Mouse (Mus musculus): ENCODE measurements around the gene Hsd11b1. TPM values are rescaled to one million over a fixed set of nuclear protein-coding genes. Genes with fewer than 3 reads are reported as not detected.
"Not testable (repeated sequence)": the region's sequence is repeated elsewhere in the genome, so short reads cannot be mapped to it uniquely, and the experiment has no call there.

The Hsd11b1 gene
- polyA plus RNA-seq, 1 experiment from 2014 or later: 6.9 TPM

DNA sequence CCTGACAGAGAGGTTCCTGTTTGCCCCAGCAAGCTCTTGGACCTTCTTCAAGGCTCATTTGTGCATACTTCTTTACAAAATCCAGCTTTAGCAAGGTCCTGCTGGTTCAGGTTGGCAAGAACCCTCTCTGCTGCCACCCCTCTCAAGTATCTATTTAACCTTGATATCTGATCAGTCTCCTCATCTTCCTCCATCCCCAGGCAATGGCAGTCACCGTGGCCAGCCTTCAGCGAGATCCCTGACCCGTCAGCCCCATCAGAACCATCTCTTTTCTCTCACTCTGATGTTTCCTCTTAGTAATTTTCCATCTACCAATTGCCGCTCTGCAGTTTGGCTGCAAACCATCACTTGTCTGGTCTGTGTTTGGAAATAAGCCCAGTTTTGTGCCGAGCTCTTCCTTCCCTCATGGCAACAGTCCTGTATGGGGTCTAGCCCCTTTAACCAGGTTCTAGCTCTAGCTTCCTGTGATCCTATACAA lies 7.2 kb downstream of the Hsd11b1 start:
- 42% methylated on average over 5 of the region's 5 CpGs for WGBS
- Histone ChIP-seq H3K4me1 (peaks cover 8% of the 10 kb centered on the region; the same call in 1 of the 2 replicates), H3K9me3 (replicated peaks) (no peaks in the 10 kb centered on the region), H3K27me3 (no peaks in the 10 kb centered on the region), H3K36me3 (no peaks in the 10 kb centered on the region), H3K9ac (no peak overlapping the region), H3K4me2 (replicated peaks) (no peak overlapping the region), H3K4me3 (replicated peaks) (no peak overlapping the region), H3K27ac (replicated peaks) (peak overlapping the region; percentile 11; the same call in 1 of the 2 replicates)
- no peak for ATAC-seq (ENCODE audit: insufficient number of reproducible peaks, low FRiP score, low TSS enrichment, low read depth)

DNA sequence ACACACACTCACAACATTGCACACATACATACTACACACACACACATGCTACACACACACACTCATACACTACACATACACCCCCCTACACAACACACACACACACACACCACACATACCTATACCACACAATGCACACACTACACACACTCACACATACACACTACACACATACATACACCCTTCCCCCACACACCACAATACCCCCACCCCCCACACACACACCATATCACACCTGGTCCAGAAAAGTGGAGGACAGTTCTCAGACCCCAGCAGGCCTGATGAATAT lies 7.6 kb downstream of the Hsd11b1 start:
- H3K9ac ChIP-seq: no peak overlapping the region
- H3K27ac ChIP-seq (replicated peaks): 0 out of 2 replicates have a peak overlapping the region, but pooled peaks have one; percentile 11
- H3K27me3 ChIP-seq: no peaks in the 10 kb centered on the region
- no peaks in the 10 kb centered on the region for H3K36me3 ChIP-seq
- H3K4me1 ChIP-seq: peaks cover 8% of the 10 kb centered on the region; the same call in 1 of the 2 replicates
- no peak overlapping the region for H3K4me3 ChIP-seq (replicated peaks)
- no peaks in the 10 kb centered on the region for H3K9me3 ChIP-seq (replicated peaks)
- no peak overlapping the region for H3K4me2 ChIP-seq (replicated peaks)
- ATAC-seq (ENCODE audit: insufficient number of reproducible peaks, low FRiP score, low TSS enrichment, low read depth): no peak

DNA sequence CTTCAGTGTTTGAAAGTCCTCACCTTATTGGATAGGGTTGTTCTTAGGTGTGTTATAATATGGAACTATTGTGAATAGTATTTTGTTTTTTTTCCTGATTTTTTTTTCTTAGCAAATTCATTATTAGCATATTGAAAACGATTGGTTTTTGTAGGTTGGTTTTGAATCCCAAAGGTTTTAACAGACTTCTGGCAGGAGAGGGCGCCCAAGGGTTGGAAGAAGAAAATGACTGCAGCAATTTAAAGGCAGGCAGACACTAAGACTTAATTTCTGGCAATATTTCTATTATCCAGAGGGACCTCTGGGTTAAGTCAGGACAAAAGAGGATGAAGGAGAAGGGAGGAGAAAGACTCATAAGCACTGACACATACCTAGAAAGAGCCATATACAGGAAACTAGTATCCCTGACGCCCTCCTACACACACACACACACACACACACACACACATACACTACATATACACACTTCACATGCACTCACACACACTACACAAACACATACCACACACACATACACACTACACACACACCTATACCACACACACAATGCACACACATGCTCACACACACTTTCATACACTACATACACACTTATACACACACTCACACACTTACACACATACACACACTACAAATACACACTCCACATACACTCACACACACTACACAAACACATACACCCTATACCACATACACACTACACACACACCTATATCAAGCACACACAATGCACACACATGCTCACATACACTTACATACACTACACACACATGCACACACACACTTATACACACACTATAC lies 8.2 kb downstream of the Hsd11b1 start:
- Histone ChIP-seq H3K36me3 (no peaks in the 10 kb centered on the region), H3K27me3 (no peaks in the 10 kb centered on the region), H3K4me3 (replicated peaks) (no peak overlapping the region), H3K9me3 (replicated peaks) (no peaks in the 10 kb centered on the region), H3K27ac (replicated peaks) (no peak overlapping the region), H3K9ac (no peak overlapping the region), H3K4me2 (replicated peaks) (no peak overlapping the region), H3K4me1 (peaks cover 8% of the 10 kb centered on the region; the same call in 1 of the 2 replicates)
- 28% methylated on average over 3 of the region's 3 CpGs for WGBS
- no peak; the same call in 1 of the 2 replicates for ATAC-seq (ENCODE audit: insufficient number of reproducible peaks, low FRiP score, low TSS enrichment, low read depth)

DNA sequence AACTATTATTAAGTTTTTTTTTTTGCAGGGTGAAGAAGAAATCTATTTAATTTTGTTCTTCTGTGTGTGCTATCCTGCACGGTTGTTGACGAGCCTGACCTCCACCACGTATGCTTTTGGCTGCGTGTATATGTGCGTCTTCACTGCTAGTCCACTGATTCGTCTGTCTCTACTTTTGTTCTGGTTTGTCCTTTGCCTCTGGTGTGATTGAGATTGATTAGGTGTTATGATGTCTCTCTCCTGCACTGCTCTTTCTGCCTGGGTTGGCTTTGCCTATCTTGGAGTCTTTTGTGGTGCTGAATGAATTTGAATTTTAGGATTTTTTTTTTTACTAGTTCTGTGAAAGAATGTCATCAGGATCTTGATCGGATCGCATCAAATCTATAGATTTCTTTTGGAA lies 8.8 kb downstream of the Hsd11b1 start:
- H3K27ac ChIP-seq (replicated peaks): no peak overlapping the region
- no peak for ATAC-seq (ENCODE audit: insufficient number of reproducible peaks, low FRiP score, low TSS enrichment, low read depth)
- H3K4me1 ChIP-seq: peaks cover 8% of the 10 kb centered on the region; the same call in 1 of the 2 replicates
- H3K36me3 ChIP-seq: no peaks in the 10 kb centered on the region
- H3K9ac ChIP-seq: no peak overlapping the region
- 73% methylated on average over 8 of the region's 8 CpGs for WGBS
- no peak overlapping the region for H3K4me3 ChIP-seq (replicated peaks)
- H3K9me3 ChIP-seq (replicated peaks): no peaks in the 10 kb centered on the region
- no peak overlapping the region for H3K4me2 ChIP-seq (replicated peaks)
- no peaks in the 10 kb centered on the region for H3K27me3 ChIP-seq

DNA sequence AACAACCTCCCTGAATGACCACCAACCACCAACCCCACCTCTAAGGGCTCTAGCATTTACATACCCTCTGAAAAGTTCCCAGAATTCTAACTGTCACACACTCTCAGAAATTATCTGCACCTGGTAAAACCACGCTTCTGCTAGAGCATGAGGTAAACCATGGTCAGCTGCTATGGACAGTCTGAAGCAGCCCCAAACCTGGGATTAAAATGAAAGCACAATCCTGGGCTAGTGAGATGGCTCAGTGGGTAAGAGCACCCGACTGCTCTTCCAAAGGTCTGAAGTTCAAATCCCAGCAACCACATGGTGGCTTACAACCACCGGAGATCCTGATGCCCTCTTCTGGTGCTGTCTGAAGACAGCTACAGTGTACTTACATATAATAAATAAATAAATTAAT lies 10.0 kb downstream of the Hsd11b1 start:
- H3K27ac ChIP-seq (replicated peaks); H3K9me3 ChIP-seq (replicated peaks); H3K4me2 ChIP-seq (replicated peaks); H3K27me3 ChIP-seq; ATAC-seq (ENCODE audit: insufficient number of reproducible peaks, low FRiP score, low TSS enrichment, low read depth); H3K4me1 ChIP-seq; H3K36me3 ChIP-seq; H3K9ac ChIP-seq; H3K4me3 ChIP-seq (replicated peaks): not testable (repeated sequence)
- 61% methylated on average over 3 of the region's 3 CpGs for WGBS

DNA sequence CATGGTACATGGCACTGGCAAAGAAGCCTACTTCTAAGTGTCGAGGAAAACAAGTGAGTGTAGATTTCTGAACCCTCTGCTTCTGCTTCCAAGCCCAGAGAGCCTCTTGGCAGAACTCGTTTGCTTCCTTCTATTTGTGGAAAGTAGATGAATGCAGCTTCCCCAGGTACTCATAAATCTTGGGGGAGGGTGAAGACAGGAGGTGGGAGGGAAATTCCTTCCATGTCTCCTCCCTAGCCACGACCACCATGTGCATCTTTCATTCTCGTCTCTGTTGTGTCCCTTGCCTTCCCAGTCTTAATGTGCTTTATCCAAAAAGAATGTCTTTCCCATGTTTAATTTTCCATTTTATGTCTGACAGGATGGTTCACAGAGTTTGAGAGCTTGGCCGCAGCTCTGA lies 11.3 kb downstream of the Hsd11b1 start:
- 32% methylated on average over 5 of the region's 5 CpGs for WGBS
- Histone ChIP-seq H3K9ac (no peak overlapping the region), H3K9me3 (replicated peaks) (no peaks in the 10 kb centered on the region), H3K4me2 (replicated peaks) (no peak overlapping the region), H3K27ac (replicated peaks) (no peak overlapping the region), H3K4me1 (peaks cover 8% of the 10 kb centered on the region; the same call in 1 of the 2 replicates), H3K4me3 (replicated peaks) (no peak overlapping the region), H3K27me3 (no peaks in the 10 kb centered on the region), H3K36me3 (no peaks in the 10 kb centered on the region)
- no peak for ATAC-seq (ENCODE audit: insufficient number of reproducible peaks, low FRiP score, low TSS enrichment, low read depth)

DNA sequence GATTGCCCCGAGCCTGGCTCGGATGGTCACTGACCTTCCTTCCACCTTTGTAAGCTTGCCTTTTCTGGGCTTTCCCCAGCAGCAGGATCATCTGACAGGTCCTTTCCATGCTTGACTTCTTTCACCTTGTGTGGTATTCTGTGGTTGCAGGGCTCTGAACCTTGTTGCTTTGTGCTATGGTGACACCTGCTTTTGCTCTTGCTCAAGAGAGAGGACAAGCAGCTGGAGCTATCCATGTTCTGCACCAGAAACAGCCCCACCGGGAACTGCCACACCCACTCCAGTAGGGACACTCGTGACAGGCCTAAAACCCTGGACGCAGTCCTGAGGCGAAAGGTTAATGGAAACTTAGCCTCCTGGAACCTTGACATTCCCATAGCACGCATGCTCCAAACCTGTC lies 12.5 kb downstream of the Hsd11b1 start:
- Histone ChIP-seq H3K27ac (replicated peaks) (no peak overlapping the region), H3K36me3 (no peaks in the 10 kb centered on the region), H3K4me2 (replicated peaks) (no peak overlapping the region), H3K4me3 (replicated peaks) (no peak overlapping the region), H3K4me1 (peaks cover 4% of the 10 kb centered on the region; the same call in 1 of the 2 replicates), H3K27me3 (no peaks in the 10 kb centered on the region), H3K9ac (no peak overlapping the region), H3K9me3 (replicated peaks) (no peaks in the 10 kb centered on the region)
- ATAC-seq (ENCODE audit: insufficient number of reproducible peaks, low FRiP score, low TSS enrichment, low read depth): no peak
- WGBS: 74% methylated on average over 7 of the region's 7 CpGs

DNA sequence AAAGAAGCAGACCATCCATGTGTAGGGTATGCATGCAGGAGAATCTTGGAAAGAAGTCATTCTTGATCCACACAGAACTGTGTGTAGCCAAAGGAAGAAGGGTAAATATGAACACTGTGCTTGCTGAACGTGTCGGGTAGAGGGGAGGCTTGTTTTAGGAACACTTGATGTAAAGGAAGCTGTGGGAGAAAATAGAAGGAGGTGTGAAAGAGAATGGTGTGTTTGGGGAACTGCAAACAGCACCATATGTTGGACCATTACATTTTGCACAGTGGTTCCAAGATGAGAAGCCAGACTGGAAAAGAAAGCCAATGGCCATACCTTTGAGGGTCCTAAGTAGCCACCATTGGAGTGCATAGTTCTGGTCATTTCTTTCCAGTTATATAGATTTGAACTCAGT lies 13.8 kb downstream of the Hsd11b1 start:
- Histone ChIP-seq H3K27me3 (no peaks in the 10 kb centered on the region), H3K9ac (no peak overlapping the region), H3K4me1 (no peaks in the 10 kb centered on the region), H3K27ac (replicated peaks) (no peak overlapping the region), H3K9me3 (replicated peaks) (no peaks in the 10 kb centered on the region), H3K36me3 (no peaks in the 10 kb centered on the region), H3K4me3 (replicated peaks) (no peak overlapping the region), H3K4me2 (replicated peaks) (no peak overlapping the region)
- no peak for ATAC-seq (ENCODE audit: insufficient number of reproducible peaks, low FRiP score, low TSS enrichment, low read depth)
- WGBS: 72% methylated on average over 2 of the region's 2 CpGs

DNA sequence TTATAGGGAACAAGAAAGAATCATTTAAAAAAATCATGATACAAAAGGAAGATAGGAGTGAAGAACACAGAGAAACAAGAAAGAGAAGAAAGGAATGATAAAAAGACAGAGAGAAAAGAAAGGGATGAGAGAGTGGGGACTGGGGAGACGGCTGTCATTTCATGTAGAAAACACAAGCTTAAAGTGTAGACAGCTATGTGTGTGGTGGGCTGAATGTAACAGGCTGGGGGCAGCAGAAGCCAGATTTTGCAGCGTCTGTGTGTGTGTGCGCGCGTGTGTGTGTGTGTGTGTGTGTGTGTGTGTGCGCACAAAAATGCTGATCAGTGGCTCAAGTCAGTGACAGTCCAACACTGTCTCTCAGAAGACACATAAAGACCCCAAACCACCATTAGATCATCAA lies 19.6 kb downstream of the Hsd11b1 start:
- Histone ChIP-seq H3K36me3 (no peaks in the 10 kb centered on the region), H3K9me3 (replicated peaks) (no peaks in the 10 kb centered on the region), H3K27me3 (no peaks in the 10 kb centered on the region), H3K27ac (replicated peaks) (no peak overlapping the region), H3K4me2 (replicated peaks) (no peak overlapping the region), H3K9ac (no peak overlapping the region), H3K4me1 (peaks cover 12% of the 10 kb centered on the region; the same call in 1 of the 2 replicates), H3K4me3 (replicated peaks) (no peak overlapping the region)
- WGBS: 71% methylated on average over 6 of the region's 6 CpGs
- no peak for ATAC-seq (ENCODE audit: insufficient number of reproducible peaks, low FRiP score, low TSS enrichment, low read depth)

DNA sequence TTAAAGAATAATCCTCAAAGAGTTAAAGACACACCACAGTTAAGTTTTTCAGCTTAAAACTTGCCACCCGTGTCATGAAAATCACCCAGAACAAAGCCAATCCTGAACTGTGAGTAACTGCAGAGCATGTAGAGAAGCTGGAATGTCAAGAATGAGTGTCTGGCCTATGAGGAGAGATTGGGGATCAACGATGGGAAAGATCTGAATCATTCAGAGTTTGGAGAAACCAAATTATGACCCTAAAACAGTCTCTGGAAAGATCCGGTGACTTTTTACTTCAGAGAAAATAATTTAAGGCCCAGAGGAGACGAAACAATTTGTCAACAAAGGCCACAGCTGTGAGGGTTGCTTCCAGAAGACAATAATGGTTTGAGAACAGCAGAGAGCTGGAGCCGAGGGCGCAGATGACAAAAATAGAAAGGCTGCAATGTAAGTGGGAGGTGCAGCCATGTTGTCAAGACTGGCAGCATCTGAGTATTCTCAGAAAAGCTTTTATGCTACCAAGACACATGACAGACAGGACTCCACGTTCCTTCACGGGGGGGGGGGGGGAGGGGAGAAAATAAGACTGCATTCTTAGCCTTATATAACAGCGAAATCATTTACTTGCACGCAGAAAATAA lies 20.2 kb downstream of the Hsd11b1 start:
- H3K36me3 ChIP-seq: no peaks in the 10 kb centered on the region
- H3K9ac ChIP-seq: no peak overlapping the region
- no peak overlapping the region for H3K4me2 ChIP-seq (replicated peaks)
- H3K27ac ChIP-seq (replicated peaks): peak overlapping the region; percentile 39; the same call in 1 of the 2 replicates
- no peak for ATAC-seq (ENCODE audit: insufficient number of reproducible peaks, low FRiP score, low TSS enrichment, low read depth)
- H3K9me3 ChIP-seq (replicated peaks): no peaks in the 10 kb centered on the region
- H3K4me1 ChIP-seq: peaks cover 12% of the 10 kb centered on the region; the same call in 1 of the 2 replicates
- no peaks in the 10 kb centered on the region for H3K27me3 ChIP-seq
- 33% methylated on average over 10 of the region's 10 CpGs for WGBS
- no peak overlapping the region for H3K4me3 ChIP-seq (replicated peaks)

DNA sequence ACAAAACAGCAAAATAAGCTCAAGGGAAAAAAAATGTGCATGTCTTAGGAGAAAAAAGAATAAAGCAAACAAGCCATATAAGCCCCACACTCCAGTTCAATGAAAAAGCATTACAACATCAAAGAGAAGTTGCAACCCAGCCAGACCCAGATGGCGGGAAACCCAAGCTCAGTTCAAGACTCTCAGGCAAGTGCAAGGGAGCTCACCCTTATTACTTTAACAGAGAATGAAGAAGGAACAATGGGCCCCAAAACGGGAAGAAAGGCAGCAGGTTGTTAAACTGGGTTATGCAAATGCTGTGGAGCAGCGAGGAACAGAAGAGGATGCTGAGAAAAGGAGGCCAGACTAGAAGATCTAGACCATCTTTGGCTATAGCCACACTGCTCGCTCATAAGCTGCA lies 21.0 kb downstream of the Hsd11b1 start:
- 0 out of 2 replicates have a peak overlapping the region, but pooled peaks have one; percentile 39 for H3K27ac ChIP-seq (replicated peaks)
- H3K4me1 ChIP-seq: peaks cover 12% of the 10 kb centered on the region; the same call in 1 of the 2 replicates
- no peak overlapping the region for H3K4me3 ChIP-seq (replicated peaks)
- no peaks in the 10 kb centered on the region for H3K36me3 ChIP-seq
- WGBS: 55% methylated on average over 4 of the region's 4 CpGs
- no peak overlapping the region for H3K9ac ChIP-seq
- ATAC-seq (ENCODE audit: insufficient number of reproducible peaks, low FRiP score, low TSS enrichment, low read depth): no peak
- no peak overlapping the region for H3K4me2 ChIP-seq (replicated peaks)
- no peaks in the 10 kb centered on the region for H3K27me3 ChIP-seq
- no peaks in the 10 kb centered on the region for H3K9me3 ChIP-seq (replicated peaks)
